Mouse (Mus musculus): ENCODE measurements around the gene Manba. TPM values are rescaled to one million over a fixed set of nuclear protein-coding genes. Genes with fewer than 3 reads are reported as not detected.

Gene Manba
- total and polyA plus RNA-seq, 2 experiments from 2014 or later, result 20.6 to 36.0 TPM

- no peak overlapping the region for H3K4me3 ChIP-seq (ENCODE audit: low read depth, low read length)
- no peaks in the 10 kb centered on the region for H3K9me3 ChIP-seq (replicated peaks; ENCODE audit: control insufficient read depth, low read length)
- TF ChIP-seq CTCF (IDR thresholded peaks at IDR 0.05; ENCODE audit: low read depth) (no peak), EP300 (IDR thresholded peaks at IDR 0.05; ENCODE audit: low read depth) (no peak)
- no peak overlapping the region for H3K27ac ChIP-seq (ENCODE audit: low read depth)
- ATAC-seq (ENCODE audit: insufficient read depth, low read depth) (no peak), DNase-seq (ENCODE audit: low spot score) (no peak)
- H3K4me1 ChIP-seq (ENCODE audit: control insufficient read depth, insufficient read depth), result peaks cover 14% of the 10 kb centered on the region
- H3K27me3 ChIP-seq (ENCODE audit: control insufficient read depth, insufficient read depth, low read length), result no peaks in the 10 kb centered on the region
- no peak overlapping the region for H3K4me2 ChIP-seq (ENCODE audit: low read depth, low read length)
- 47% methylated on average over 3 of the region's 3 CpGs for WGBS
- peaks cover 13% of the 10 kb centered on the region for H3K36me3 ChIP-seq (replicated peaks; ENCODE audit: control insufficient read depth, insufficient read depth, low read length)
- no peak overlapping the region for H3K9ac ChIP-seq (replicated peaks; ENCODE audit: low read depth, low read length)
These were observed 89.7 kb downstream of the Manba start for GRCm38 (mm10) chr3:135575126-135575525.

- H3K4me3 ChIP-seq (ENCODE audit: low read depth, low read length), result no peak overlapping the region
- ATAC-seq (ENCODE audit: insufficient read depth, low read depth) (no peak), DNase-seq (ENCODE audit: low spot score) (no peak)
- 54% methylated on average over 5 of the region's 5 CpGs for WGBS
- peaks cover 14% of the 10 kb centered on the region for H3K4me1 ChIP-seq (ENCODE audit: control insufficient read depth, insufficient read depth)
- no peak overlapping the region for H3K9ac ChIP-seq (replicated peaks; ENCODE audit: low read depth, low read length)
- peaks cover 5% of the 10 kb centered on the region; the same call in 1 of the 2 replicates for H3K36me3 ChIP-seq (replicated peaks; ENCODE audit: control insufficient read depth, insufficient read depth, low read length)
- TF ChIP-seq CTCF (IDR thresholded peaks at IDR 0.05; ENCODE audit: low read depth) (no peak), EP300 (IDR thresholded peaks at IDR 0.05; ENCODE audit: low read depth) (no peak)
- H3K27me3 ChIP-seq (ENCODE audit: control insufficient read depth, insufficient read depth, low read length), result no peaks in the 10 kb centered on the region
- H3K9me3 ChIP-seq (replicated peaks; ENCODE audit: control insufficient read depth, low read length), result no peaks in the 10 kb centered on the region
- no peak overlapping the region for H3K4me2 ChIP-seq (ENCODE audit: low read depth, low read length)
- no peak overlapping the region for H3K27ac ChIP-seq (ENCODE audit: low read depth)
These were observed 93.3 kb downstream of the Manba start for GRCm38 (mm10) chr3:135578588-135579140.

- no peak for DNase-seq (ENCODE audit: low spot score)
- 45% methylated on average over 4 of the region's 4 CpGs for WGBS
- no peak for ATAC-seq (ENCODE audit: insufficient read depth, low read depth)
- Histone ChIP-seq H3K27ac (ENCODE audit: low read depth) (no peak overlapping the region), H3K27me3 (ENCODE audit: control insufficient read depth, insufficient read depth, low read length) (no peaks in the 10 kb centered on the region), H3K9me3 (replicated peaks; ENCODE audit: control insufficient read depth, low read length) (no peaks in the 10 kb centered on the region), H3K4me2 (ENCODE audit: low read depth, low read length) (no peak overlapping the region), H3K9ac (replicated peaks; ENCODE audit: low read depth, low read length) (no peak overlapping the region), H3K4me3 (ENCODE audit: low read depth, low read length) (no peak overlapping the region), H3K4me1 (ENCODE audit: control insufficient read depth, insufficient read depth) (peaks cover 11% of the 10 kb centered on the region), H3K36me3 (replicated peaks; ENCODE audit: control insufficient read depth, insufficient read depth, low read length) (peaks cover 11% of the 10 kb centered on the region)
- TF ChIP-seq CTCF (IDR thresholded peaks at IDR 0.05; ENCODE audit: low read depth), result no peak
- no peak for TF ChIP-seq EP300 (IDR thresholded peaks at IDR 0.05; ENCODE audit: low read depth)
These were observed 93.8 kb downstream of the Manba start for GRCm38 (mm10) chr3:135579179-135579578.

- ATAC-seq (ENCODE audit: insufficient read depth, low read depth), result no peak
These were observed 95.2 kb downstream of the Manba start for GRCm38 (mm10) chr3:135580439-135581275.

GRCm38 (mm10) chr3:135581606-135582117 is 96.3 kb downstream of the Manba start:
- no peaks in the 10 kb centered on the region for H3K9me3 ChIP-seq (replicated peaks; ENCODE audit: control insufficient read depth, low read length)
- peak; percentile 77 for DNase-seq (ENCODE audit: low spot score)
- no peak; the same call in 1 of the 2 replicates for ATAC-seq (ENCODE audit: insufficient read depth, low read depth)
- H3K4me1 ChIP-seq (ENCODE audit: control insufficient read depth, insufficient read depth), result peaks cover 4% of the 10 kb centered on the region; the same call in 1 of the 2 replicates
- 31% methylated on average over 10 of the region's 10 CpGs for WGBS
- TF ChIP-seq CTCF (IDR thresholded peaks at IDR 0.05; ENCODE audit: low read depth) (peak; percentile 88), EP300 (IDR thresholded peaks at IDR 0.05; ENCODE audit: low read depth) (no peak)
- H3K9ac ChIP-seq (replicated peaks; ENCODE audit: low read depth, low read length), result no peak overlapping the region
- no peaks in the 10 kb centered on the region for H3K27me3 ChIP-seq (ENCODE audit: control insufficient read depth, insufficient read depth, low read length)
- H3K4me2 ChIP-seq (ENCODE audit: low read depth, low read length), result no peak overlapping the region
- H3K27ac ChIP-seq (ENCODE audit: low read depth), result no peak overlapping the region
- peaks cover 27% of the 10 kb centered on the region for H3K36me3 ChIP-seq (replicated peaks; ENCODE audit: control insufficient read depth, insufficient read depth, low read length)
- H3K4me3 ChIP-seq (ENCODE audit: low read depth, low read length), result no peak overlapping the region

More at GRCm38 (mm10) chr3:135580439-135581275, 95.2 kb downstream of the Manba start:
- peaks cover 4% of the 10 kb centered on the region; the same call in 1 of the 2 replicates for H3K4me1 ChIP-seq (ENCODE audit: control insufficient read depth, insufficient read depth)
- no peaks in the 10 kb centered on the region for H3K27me3 ChIP-seq (ENCODE audit: control insufficient read depth, insufficient read depth, low read length)
- WGBS, result 76% methylated on average over 21 of the region's 21 CpGs
- H3K36me3 ChIP-seq (replicated peaks; ENCODE audit: control insufficient read depth, insufficient read depth, low read length), result peaks cover 21% of the 10 kb centered on the region
- no peak overlapping the region for H3K4me3 ChIP-seq (ENCODE audit: low read depth, low read length)
- H3K27ac ChIP-seq (ENCODE audit: low read depth), result no peak overlapping the region
- H3K9me3 ChIP-seq (replicated peaks; ENCODE audit: control insufficient read depth, low read length), result no peaks in the 10 kb centered on the region
- no peak for TF ChIP-seq EP300 (IDR thresholded peaks at IDR 0.05; ENCODE audit: low read depth)
- TF ChIP-seq CTCF (IDR thresholded peaks at IDR 0.05; ENCODE audit: low read depth), result no peak
- no peak overlapping the region for H3K4me2 ChIP-seq (ENCODE audit: low read depth, low read length)
- no peak for DNase-seq (ENCODE audit: low spot score)
- no peak overlapping the region for H3K9ac ChIP-seq (replicated peaks; ENCODE audit: low read depth, low read length)

Data from heart, postnatal 0 days (tissue).